Mouse (Mus musculus) midbrain, postnatal 0 days (tissue): ENCODE measurements at regions not wholly inside any gene's neighbourhood (a gene's known extent, or its start where the extent isn't known, plus 50 kb on each side); places are given as distances from the start of the nearest gene placed in this dataset.
A peak's percentile ranks its signal among the peaks of the same experiment; 100 is the strongest.

ENCODE experiments used
- ATAC-seq: fragments of 200-750 bp; cut with Nextera tagmentation; 2 replicates; pipeline ENCODE4 v1.8.0; 2017; ENCODE audit warnings: moderate number of reproducible peaks, mild to moderate bottlenecking, moderate TSS enrichment, moderate library complexity; ENCODE audit not compliant: low FRiP score
- DNase-seq: peaks from one replicate; pipeline ENCODE4 v3.0.0-alpha.2; 2015; ENCODE audit warnings: low spot score
- H3K27ac ChIP-seq: fragments of 300-500 bp; sonication (generic); 2 replicates; pipeline ENCODE4 v1.5.1; 2014; ENCODE audit warnings: low read depth, mild to moderate bottlenecking, low read length, mixed read lengths
- H3K27me3 ChIP-seq: fragments of 300-500 bp; sonication (generic); 2 replicates; pipeline ENCODE4 v1.6.1; 2014; ENCODE audit warnings: low read length, control low read depth, mixed read lengths; ENCODE audit not compliant: insufficient read depth
- H3K36me3 ChIP-seq: fragments of 300-500 bp; sonication (generic); 2 replicates; pipeline ENCODE4 v1.6.1; 2014; ENCODE audit warnings: low read length, control low read depth, mixed read lengths; ENCODE audit not compliant: insufficient read depth
- H3K4me1 ChIP-seq: fragments of 300-500 bp; sonication (generic); 2 replicates; pipeline ENCODE4 v1.6.1; 2014; ENCODE audit warnings: mild to moderate bottlenecking, control low read depth, antibody characterized with exemption, low read length, mixed read lengths; ENCODE audit not compliant: insufficient read depth
- H3K4me2 ChIP-seq: fragments of 300-500 bp; sonication (generic); 2 replicates; pipeline ENCODE4 v1.6.1; 2014; ENCODE audit warnings: low read depth, mild to moderate bottlenecking, low read length, mixed read lengths; ENCODE audit not compliant: poor library complexity, severe bottlenecking
- H3K4me3 ChIP-seq: fragments of 300-500 bp; sonication (generic); 2 replicates; pipeline ENCODE4 v1.5.1; 2014; ENCODE audit warnings: low read depth, mild to moderate bottlenecking, low read length, moderate library complexity
- H3K9ac ChIP-seq: fragments of 300-500 bp; sonication (generic); replicated peaks from 2 replicates; pipeline ENCODE4 v1.6.1; 2014; ENCODE audit warnings: mild to moderate bottlenecking, low read length, moderate library complexity, mixed read lengths; ENCODE audit not compliant: poor library complexity, severe bottlenecking
- H3K9me3 ChIP-seq: fragments of 300-500 bp; sonication (generic); 2 replicates; pipeline ENCODE4 v1.6.1; 2016; ENCODE audit warnings: low read length, control low read depth
- CTCF ChIP-seq: IDR thresholded peaks from 2 replicates; pipeline ENCODE4 v1.5.1; 2016; ENCODE audit warnings: antibody characterized with exemption, mild to moderate bottlenecking
- WGBS: fragments of 180-500 bp; shearing (Covaris S2); extraction: QIAGEN DNeasy Blood & Tissue Kit; methylation state at CpG from one replicate; pipeline ENCODE4 v1.1.7; 2014; 5-methylcytosine and 5-hydroxymethylcytosine counted together

DNA sequence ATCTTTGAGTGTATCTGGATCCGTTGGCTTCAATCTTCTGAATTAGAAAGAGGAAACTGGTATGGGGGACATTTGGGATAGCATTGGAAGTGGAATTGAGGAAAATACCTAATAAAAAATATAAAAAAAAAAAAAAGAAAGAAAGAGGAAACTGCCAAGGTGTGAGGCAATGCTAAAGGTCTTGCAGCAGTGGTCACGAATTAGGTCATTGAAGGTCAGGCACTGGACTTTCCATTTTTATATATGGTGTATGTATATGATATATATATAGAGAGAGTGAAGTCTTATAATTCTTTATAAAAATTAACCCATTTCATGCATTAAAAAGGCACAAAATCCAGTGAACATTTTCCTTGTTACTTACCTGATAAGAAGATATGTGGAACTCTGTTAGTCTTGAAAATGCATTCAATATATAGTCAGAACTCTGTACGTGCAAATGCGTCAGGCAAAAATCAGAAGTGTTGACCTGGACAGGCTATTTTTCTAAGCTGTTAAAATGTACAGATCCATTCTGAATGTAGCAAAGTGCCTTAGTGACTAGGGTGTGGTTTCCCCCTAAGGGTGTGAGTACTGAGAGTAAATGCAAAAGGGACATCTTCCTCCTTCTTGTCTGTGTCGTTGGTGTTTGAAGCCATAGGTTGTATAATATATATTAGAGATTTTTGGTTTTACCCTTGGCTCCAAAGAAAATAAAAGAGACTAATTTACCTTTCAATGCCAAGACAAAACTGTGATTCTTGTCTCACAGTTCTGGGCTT lies 181.0 kb downstream of the Ube2e3 start:
- no peak for ATAC-seq
- Histone ChIP-seq H3K27ac (no peak overlapping the region), H3K4me3 (no peak overlapping the region), H3K4me2 (no peak overlapping the region), H3K27me3 (no peaks in the 10 kb centered on the region), H3K4me1 (no peaks in the 10 kb centered on the region; the same call in 1 of the 2 replicates), H3K9ac (no peak overlapping the region), H3K36me3 (no peaks in the 10 kb centered on the region), H3K9me3 (no peaks in the 10 kb centered on the region)
- TF ChIP-seq CTCF, result no peak
- WGBS, result 81% methylated on average over 5 of the region's 5 CpGs
- DNase-seq, result no peak

DNA sequence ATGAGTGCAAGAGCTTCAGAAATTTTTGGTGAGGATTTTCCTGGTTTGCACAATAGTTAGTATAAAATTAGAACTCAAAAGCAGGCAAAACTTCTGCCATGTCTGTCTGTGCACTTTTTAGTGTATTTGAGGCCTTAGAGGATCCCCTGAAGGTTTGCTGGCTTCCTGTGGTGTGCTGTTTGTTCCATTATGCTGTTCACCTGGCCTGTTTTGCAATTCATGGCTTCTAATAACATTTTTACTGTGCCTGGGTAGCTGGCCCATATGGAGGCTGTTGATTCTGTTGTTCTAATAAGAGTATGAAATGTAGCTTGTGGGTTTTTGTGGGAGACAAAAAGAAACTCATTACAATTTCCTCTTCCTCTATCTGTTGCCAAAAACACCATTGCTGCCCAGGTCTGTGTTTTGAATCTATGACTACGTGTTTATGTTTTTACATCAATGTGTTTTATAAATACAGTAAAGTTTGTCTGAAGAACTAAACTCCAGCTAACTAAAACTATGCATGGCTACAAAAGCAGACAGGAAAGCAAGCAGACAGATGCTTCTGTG lies 182.6 kb downstream of the Ube2e3 start:
- Histone ChIP-seq H3K9me3 (no peaks in the 10 kb centered on the region), H3K27me3 (no peaks in the 10 kb centered on the region), H3K4me3 (no peak overlapping the region), H3K4me2 (no peak overlapping the region), H3K4me1 (no peaks in the 10 kb centered on the region; the same call in 1 of the 2 replicates), H3K27ac (no peak overlapping the region), H3K36me3 (no peaks in the 10 kb centered on the region), H3K9ac (no peak overlapping the region)
- DNase-seq, result no peak
- no peak for ATAC-seq
- TF ChIP-seq CTCF, result no peak
- WGBS, result 83% methylated on average over 1 of the region's 1 CpGs

DNA sequence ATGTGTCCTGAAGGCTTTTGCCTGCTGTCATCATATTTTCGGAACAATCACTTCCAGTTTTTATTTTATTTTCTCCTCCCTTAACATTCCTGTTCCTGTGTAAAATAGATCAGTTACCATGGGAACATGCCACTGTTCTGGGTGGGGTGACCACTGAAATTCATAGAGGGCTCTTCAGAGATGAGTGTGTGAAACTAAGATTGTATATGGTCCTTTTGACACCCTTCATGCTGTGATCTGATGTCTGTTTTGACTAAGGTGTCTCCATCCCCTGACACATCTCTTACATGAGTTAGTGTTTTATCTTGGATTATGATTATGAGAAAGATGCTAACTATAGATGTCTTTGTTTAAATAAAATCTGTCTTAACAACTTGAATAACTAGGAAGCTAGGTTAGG lies 184.3 kb downstream of the Ube2e3 start:
- no peak for TF ChIP-seq CTCF
- Histone ChIP-seq H3K9ac (no peak overlapping the region), H3K4me1 (no peaks in the 10 kb centered on the region; the same call in 1 of the 2 replicates), H3K4me3 (no peak overlapping the region), H3K36me3 (no peaks in the 10 kb centered on the region), H3K27me3 (no peaks in the 10 kb centered on the region), H3K27ac (no peak overlapping the region), H3K4me2 (no peak overlapping the region), H3K9me3 (no peaks in the 10 kb centered on the region)
- 68% methylated on average over 1 of the region's 1 CpGs for WGBS
- DNase-seq (no peak), ATAC-seq (no peak)

DNA sequence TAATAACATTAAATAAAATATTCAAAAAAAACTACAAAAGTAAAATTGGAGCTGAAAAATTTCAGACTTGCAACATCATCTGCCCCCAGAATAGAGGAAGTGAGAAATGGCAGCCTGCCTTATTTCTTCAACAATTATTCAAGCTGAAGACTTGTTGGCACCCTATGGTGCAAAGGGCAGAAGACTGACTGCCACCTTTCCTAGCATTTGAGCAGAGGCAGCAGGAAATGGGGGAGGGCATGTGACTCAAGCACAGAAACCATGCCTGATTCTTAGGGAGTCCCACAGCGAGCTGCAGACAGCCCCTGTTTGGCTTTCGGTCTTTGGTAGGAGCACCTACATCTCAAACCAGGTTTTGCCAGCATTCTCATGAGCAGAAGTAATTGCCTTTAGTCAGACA lies 188.2 kb downstream of the Ube2e3 start:
- ATAC-seq (no peak), DNase-seq (no peak)
- Histone ChIP-seq H3K4me3 (no peak overlapping the region), H3K4me2 (no peak overlapping the region), H3K9me3 (no peaks in the 10 kb centered on the region), H3K9ac (no peak overlapping the region), H3K27ac (no peak overlapping the region), H3K27me3 (no peaks in the 10 kb centered on the region), H3K36me3 (no peaks in the 10 kb centered on the region), H3K4me1 (no peaks in the 10 kb centered on the region)
- TF ChIP-seq CTCF, result no peak
- 80% methylated on average over 2 of the region's 2 CpGs for WGBS

DNA sequence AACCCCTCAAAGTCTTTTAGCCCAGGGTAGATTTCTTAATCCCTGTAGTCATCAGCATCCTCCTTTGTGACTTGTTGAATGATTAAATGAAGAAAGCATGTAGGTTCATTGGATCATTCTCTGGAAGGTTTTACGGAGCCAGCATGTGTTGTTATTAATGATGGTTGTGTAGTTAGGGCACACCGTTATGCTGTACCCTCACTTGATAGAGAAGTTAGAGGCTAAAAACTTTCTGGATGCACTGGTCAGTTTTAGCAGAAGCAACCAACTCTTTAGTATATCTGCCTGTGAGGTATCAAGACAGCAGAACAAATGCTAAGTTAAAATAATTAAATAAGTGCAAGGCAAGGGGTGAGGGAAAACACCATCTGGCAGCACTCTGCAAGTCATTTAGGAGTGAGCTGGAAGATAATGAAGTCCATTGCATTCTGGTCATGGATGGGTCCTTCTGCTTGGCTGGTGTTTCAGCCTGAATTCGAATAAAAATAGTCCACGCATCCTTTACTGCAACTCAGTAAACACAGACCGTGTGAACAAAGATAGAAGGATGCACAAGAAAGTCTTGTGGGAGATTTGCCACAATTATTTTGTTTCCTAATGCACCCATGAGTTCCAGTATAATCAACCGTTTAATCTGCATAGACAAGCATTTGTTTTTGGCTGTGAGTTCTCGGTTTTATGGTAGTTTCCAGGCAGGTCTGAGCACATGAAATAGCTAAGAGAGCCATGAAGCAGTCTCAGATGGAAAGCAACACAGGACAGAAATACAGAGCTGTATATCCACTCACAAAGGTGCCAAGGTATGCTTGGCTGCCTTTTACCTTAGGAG lies 191.4 kb downstream of the Ube2e3 start:
- no peaks in the 10 kb centered on the region for H3K4me1 ChIP-seq
- TF ChIP-seq CTCF, result no peak
- DNase-seq (peak; percentile 52), ATAC-seq (no peak)
- no peak overlapping the region for H3K4me3 ChIP-seq
- no peaks in the 10 kb centered on the region for H3K9me3 ChIP-seq
- 53% methylated on average over 7 of the region's 7 CpGs for WGBS
- H3K4me2 ChIP-seq, result no peak overlapping the region
- no peaks in the 10 kb centered on the region for H3K27me3 ChIP-seq
- no peak overlapping the region for H3K27ac ChIP-seq
- no peaks in the 10 kb centered on the region for H3K36me3 ChIP-seq
- H3K9ac ChIP-seq, result no peak overlapping the region

DNA sequence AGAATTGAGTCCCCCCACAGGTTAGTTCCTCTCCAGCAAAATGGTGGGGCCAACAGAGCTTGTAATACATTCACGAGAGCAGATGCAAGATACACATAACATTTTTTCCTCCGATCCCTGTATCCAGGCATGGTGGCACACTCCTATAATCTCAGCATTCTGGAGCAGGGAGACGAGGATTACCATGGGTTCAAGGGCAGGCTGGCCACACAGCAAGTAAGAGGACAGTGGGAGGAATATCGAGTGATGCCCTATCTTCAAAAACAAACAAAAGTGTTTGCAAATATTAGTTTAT lies 192.0 kb downstream of the Ube2e3 start:
- no peak overlapping the region for H3K4me2 ChIP-seq
- no peak overlapping the region for H3K9ac ChIP-seq
- H3K27me3 ChIP-seq, result no peaks in the 10 kb centered on the region
- no peak overlapping the region for H3K27ac ChIP-seq
- H3K4me1 ChIP-seq, result no peaks in the 10 kb centered on the region
- WGBS, result 70% methylated on average over 4 of the region's 4 CpGs
- no peaks in the 10 kb centered on the region for H3K36me3 ChIP-seq
- no peak for DNase-seq
- no peak; the same call in 1 of the 2 replicates for ATAC-seq
- TF ChIP-seq CTCF, result no peak
- no peak overlapping the region for H3K4me3 ChIP-seq
- H3K9me3 ChIP-seq, result no peaks in the 10 kb centered on the region
